Mouse (Mus musculus) right cerebral cortex, postnatal 10 days (tissue): ENCODE results near the gene Hcar2.
A peak's percentile ranks its signal among the peaks of the same experiment; 100 is the strongest.

Experiments
- DNase-seq, 2 experiments: peaks; one replicate each; pipeline ENCODE4 v3.0.0; 2021; ENCODE audit warnings: low spot score in 2 of 2

Hcar2 gene

DNA sequence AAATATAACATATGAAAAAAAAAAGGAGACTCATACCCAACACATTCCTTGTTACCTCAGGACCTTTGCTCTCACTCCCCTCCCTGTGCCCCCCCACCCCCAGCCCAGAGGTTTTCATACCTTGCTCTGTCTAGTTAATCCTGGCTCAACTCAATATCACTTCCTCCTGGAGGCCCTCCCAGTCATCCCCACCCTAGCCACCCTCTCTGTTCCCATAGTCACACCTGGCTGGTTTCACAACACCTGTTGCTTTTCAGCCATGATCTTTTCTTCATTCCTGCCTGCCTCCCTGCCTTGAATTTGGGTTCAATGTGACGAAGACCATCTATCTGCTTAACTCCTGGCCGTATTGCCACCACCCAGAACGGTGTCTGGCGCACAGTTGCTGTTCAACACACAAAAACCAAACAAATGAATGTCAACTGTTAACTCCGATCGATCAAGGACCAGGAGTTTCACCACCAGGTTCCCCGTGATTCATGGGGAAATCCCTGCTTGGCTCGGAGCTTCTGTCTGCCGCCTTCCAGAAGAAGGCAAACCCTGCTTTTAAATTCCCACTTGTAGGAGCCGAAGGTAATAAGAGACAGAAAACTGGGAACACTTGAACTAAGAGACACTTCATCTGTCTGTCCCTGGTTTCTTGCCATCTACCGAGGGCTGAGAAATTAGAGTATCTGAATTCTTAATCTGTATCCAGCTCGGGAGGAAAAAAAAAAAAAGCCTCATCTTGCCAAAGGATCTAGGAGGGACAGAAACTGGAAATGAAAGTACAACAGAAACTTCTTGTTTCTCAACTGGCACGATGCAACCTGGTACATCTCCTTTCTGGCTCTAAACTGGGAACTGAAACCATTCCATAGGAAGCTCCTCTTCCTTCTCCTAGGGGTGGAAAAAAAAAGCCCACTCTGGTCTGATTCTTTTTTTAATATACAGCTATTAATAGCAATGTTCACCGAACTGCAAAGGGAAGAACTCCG, 2.6 kb downstream of the Hcar2 start:
- no peak for DNase-seq

DNA sequence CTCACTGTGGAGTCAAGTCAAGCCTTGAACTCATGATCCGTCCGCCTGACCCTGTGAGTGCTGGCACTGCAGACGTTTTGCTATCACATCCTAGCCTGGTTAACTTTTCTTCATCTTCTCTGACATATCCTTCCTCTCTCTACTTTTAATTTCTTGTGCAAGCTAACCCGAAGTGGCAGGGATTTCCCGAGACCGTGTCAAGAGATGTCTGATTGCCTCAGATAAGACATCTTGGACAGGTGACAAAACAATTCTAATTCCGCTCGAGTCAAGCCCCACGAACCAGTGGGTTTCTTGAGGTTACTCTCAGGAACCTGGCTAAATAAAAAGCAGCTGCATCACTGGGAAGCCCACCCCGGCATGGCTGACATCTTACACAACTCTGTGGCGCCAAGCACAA, 6.5 kb downstream of the Hcar2 start:
- no peak for DNase-seq

DNA sequence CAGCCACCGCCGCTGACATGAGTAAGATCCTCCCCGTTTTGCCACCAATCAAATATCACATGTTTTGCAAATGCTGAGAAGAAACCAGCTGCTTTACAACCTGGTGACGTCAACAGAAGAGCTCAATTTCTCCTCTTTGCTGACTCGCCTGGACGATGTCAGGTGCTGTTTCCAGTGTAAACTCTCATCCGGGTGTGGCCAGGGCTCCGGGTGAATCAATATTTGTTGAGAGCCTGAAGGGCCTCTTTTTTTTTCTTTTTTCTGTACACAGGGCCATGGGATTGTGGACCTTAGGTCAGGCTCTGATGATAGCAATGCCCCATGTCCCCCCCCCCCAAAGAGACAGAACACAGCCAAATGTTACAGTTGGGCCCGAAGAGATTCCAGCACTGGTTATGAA, 10.8 kb downstream of the Hcar2 start:
- DNase-seq: no peak

DNA sequence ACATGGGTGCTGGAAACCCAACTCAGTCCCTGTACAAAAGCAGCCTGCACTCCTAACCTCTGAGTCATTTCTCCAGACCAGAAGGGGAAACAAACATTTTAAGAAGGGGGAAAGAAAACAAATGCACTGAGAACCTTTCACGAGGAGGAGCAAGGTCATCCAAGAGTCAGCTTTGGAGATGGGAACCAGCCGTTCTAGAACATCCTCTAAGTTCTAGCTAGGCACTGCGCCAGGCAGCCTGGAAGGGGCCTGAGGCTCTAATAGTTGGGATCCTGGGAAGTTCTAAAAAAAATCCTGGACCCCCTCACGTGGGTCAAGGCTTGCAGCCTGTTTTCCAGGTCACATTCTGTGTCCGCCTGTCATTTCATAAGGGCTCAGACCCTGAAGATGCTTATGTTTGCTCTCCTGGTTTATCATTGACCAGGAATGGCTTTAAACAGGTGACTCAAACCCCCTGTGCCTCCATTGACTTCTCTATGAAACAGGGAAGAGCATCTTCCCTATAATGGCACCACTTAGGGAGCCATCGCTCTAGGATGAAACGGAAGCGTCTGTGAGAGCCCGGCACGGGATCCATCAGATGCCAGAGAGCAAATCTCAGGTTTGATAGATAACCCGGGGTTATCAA, 11.3 kb downstream of the Hcar2 start:
- no peak for DNase-seq

DNA sequence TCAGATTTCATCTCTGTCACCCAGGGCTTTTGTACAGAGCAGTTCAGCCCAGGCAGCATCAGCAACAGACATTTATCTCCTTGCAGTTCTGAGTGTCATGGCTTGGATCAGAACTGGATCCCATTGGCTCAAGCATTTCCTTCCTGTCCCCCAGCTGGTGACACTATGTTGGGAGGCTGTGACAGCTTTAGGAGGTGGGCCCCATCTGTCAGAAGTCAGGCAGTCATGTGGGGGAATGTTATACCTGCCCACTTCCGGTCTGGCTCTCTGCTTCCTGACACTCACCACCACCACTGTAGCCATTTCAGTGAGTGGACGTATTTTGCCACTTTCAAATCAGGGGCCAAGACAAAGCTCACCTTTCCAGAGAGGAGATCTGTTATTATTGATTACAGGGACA, 13.9 kb downstream of the Hcar2 start:
- no peak for DNase-seq

DNA sequence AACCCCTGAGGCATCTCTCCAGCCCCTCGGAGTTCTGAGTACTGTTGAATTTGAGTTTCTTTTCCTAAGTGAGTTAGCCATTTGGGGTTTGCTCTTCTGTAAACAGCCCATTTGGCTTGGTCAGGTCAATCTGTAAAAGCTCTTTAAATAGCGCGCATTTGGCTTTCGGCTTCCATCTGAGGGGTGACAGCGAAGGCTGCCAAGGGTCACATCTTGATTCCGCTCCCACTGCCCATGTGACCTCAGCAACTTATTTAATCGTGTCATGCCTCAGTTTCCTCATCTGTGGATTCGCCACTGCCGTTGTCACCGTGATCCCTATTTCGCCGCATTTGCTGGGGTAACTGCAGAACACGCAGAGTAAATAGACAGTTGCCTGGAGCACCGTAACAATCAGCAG, 21.0 kb downstream of the Hcar2 start:
- no peak for DNase-seq

DNA sequence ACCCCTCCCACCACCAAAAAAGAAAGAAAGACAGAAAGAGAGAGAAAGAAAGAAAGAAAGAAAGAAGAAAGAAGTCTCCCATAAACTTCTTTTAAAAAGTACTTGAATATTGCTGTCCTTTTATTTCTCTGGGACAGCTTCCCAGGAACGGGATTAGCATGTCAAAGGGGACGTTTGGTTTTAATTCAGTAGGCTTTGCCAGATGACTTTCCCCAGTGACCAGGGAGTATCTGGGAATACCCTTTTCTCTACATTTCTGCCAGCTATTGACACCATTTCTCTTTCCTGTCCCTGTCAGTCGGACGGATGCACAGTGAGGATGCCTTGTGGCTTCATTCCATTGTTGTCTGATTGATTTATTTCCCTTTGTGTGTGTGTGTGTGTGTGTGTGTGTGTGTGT, 21.5 kb downstream of the Hcar2 start:
- DNase-seq: no peak

DNA sequence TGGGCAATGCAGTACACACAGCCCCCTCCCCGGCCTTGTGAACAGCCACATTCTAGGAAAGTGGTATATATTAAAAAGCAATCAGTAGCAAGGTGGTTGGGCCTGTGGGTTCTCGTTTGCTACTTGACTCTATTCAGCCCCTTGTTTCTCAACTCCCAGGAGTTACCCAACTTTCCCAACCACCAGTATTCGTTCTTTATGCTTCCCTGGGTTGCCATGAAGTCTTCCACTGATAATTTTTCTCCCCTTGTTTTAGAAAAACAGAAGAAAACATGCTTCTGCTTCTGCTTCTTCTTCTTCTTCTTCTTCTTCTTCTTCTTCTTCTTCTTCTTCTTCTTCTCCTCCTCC, 22.4 kb downstream of the Hcar2 start:
- no peak for DNase-seq

DNA sequence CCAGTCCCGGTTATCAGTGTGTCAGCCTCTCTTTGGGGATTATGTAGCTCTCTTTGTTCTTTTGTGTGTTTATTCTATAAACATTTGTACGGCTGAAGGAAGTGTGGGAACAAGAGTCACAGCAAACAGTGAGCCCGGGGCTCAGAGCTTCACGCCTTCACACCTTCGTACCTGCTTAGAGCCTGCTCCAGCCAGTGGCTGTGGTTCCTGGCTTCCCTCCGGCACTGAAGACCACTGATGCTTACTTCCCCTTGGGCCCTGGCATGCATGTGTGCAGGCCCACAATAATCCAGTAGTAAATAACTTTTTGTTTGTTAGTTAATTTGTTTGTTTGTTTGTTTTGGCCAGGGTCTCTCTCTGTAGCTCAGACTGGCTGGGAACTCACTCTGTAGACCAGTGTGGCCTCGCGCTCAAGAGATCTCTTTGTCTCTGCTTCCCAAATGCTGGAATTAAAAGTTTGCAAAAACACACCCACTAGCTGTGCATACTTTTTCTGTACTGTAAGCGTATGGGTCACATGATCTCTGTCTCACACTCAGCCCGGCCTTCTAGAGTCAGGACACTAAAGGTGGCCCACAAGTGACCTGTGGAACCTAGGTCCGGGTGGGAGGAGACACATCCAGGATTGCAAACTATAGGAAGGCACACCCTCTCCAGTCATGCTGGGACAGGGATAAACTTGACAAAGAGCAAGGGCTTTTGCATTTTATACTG, 22.9 kb downstream of the Hcar2 start:
- no peak for DNase-seq

DNA sequence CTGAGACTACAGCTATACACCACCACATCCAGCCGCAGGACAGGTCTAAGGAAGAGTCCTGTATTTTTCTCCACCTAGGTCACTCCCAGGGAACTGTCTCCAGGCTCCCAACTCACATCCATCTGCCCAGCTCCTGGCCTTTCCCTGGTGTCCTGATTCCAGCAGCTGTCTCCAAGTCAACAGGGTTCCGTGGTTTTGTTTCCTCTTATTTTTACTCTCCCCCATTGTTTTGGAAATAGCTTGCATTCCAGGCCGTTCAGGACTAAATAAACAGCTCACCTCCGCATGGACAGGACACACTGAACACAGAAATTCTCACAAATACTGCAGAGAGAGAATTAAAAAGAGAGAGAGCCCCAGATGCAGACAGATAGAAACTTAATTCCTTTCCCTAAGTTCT, 27.9 kb downstream of the Hcar2 start:
- no peak for DNase-seq

DNA sequence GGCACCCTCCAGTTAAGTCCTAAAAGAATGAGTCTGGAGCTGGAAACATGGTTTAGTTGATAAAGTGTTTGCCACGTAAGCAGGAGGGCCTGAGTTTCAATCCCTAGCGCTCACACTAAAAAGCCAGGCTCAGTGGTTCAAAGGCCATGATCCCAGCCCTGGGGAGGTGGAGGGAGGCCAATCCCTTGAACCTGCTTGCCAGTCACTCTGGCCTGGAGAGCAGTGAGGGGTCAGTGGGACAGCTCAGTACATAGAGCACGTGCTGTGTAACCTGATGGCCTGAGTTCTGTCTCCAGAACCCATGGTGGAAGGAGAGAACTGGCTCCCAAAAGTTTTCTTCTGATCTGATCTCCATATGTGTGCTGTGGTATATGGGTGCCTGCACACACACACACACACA, 30.5 kb downstream of the Hcar2 start:
- no peak for DNase-seq

DNA sequence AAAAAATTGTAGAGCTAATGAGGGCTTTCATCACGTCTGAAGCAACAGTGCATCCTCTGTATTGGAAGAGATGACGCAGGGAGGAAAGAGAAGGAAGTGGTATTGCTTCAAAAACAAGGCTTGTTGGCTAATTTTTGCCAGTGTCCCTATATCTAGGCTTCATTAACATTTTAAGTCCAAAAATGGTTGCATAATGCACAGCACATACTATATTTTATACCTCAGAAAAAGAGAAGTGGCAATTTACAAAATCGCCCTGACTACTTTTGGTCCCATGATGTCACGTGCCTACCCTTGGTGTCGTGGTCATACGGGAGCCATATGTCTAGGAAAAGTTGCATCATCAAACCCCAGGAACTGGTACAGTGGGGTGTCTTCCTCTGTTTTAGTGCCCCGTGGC, 33.0 kb downstream of the Hcar2 start:
- DNase-seq: no peak

DNA sequence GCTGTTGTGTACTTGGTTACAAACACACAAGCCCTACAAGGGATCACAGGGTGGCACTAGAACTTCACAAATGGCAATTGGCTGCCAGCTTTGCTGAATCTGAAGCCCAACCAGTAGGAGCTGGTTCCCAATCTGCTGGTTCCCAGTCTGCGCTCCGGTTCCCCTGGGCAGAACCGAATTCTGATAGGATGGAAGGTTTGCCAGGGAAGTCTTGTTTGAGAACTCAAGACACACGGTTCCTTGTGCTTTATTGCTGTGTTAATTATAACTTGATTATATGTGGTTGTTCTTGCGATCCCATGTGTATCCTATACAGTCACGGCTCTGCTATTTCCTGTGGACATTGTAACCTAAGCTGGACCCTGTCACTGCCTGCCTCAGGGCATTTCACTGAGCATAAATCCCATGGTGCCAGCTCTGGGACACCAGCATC, 37.6 kb downstream of the Hcar2 start:
- DNase-seq: peak; percentile 65 to 68

DNA sequence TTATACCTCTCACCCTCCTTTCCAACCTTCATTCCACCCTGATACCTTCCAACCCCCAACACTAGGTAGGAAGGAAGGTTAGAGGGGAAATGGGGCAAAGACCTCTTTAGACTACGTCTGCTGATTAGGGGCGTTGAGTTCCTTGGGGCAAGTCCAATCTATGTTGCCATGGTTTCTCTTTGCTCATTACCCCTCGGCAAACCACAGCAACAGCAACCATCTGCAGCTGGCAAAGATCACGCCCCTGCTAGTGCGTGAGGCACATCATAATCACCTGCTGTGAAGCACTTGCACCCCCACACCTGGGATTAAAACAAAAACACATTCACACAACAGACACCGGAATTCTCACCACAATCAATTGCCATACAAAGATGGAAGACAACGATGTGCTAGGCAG, 42.6 kb downstream of the Hcar2 start:
- DNase-seq: peak in 1 of 2 experiments; percentile 52

DNA sequence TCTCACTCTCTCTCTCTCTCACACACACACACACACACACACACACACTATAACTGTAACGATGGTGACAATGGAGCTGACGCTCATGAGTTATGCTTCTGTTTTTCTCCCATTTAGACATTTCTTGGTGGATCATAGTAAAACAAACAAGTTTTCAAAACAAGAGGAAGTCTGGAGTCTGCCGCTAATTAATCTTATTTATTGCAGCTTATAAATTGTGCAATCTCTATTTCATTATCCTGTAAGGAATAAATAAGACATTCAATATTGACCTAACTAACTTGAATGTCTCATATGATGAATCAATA, 44.1 kb downstream of the Hcar2 start:
- no peak for DNase-seq

DNA sequence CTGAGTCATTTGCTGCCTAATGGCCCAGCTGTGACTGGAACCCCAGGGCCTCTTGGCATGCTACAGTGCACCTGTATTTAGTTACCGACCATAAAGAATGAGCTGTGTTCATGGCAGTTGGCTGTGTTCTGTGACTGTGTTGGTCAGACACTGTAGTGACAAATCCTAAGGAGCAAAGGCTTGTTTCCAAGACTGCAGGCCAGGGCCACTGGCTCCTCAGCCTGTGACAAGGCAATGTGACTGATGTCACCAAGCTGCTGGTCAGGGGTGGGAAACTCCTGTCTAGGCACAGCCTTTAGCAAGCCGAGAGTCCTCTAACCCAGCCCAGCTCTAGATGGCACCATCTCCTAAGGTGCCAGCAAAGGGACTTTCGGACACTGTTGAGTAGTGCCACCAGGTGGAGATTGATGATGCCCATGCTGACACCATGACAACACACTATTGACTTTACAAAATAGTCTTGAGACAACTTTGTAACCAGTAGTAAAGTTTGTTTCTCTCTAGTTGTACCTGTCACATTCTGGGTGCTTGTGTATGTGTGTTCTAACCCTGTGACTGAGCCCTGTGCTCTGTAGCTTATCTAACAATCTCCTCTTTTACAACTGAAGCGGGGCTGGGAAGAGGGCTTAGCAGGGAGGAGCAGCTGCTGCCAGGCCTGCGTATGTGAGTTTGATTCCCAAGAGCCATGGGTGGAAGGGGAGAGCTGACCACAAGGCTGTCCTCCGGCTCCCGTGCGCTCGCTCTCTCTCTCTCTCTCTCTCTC, 44.6 kb downstream of the Hcar2 start:
- DNase-seq: no peak

DNA sequence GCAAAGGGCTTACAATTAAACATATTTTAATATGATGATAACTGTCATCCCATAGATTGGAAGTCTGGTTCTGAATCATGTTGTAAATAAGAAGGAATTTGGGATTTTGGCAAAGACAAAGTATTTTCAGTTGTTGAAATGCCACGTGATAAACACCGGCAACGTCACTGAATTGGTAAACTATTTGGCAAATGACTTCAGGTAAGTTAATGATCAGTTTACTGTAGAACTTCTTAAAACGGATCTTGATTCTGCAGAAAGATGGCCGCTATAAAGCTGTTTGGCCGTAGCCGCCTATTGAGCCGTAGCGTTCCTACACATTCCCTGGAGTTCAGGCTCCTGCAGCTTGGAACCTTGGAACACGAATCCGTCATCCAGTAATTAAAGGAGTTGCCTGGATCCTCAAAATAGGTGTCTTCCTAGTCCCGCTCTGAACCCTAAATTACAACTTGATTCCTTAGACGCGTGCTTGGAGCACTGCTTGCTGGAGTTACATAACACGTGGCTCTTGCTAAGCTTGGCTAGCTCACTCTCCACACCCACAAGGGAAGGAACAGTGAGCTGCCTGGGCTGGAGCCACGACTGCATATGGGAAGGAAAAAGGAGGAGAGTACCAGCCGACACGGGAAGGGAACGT, 46.2 kb downstream of the Hcar2 start:
- DNase-seq: peak; percentile 60 to 65

DNA sequence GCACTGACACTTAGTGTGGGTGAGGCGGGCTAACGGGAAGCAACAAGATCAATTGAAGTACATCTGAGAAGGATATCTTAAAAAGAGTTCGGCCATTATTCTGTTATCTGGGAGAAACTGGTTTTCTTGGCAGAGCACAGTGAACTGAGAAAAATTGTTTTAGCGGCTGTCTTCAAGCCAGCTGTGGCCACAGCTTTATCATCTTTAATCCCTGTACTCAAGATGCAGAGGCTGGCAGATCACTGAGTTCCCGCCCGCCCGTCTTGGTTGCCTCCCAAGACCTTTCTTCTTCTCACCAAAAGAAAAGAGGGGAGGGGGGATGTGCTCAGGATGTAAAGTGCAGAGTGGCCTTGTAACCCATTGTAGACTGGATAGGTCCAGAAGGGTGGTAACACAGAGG, 48.4 kb downstream of the Hcar2 start:
- no peak for DNase-seq
